Mouse (Mus musculus) kidney, postnatal 4 days (tissue): ENCODE data around the gene Epb42.
"Not testable (repeated sequence)": the region's sequence is repeated elsewhere in the genome, so short reads cannot be mapped to it uniquely, and the experiment has no call there.

Experiments
- DNase-seq, 2 experiments: peaks; one replicate each; pipeline ENCODE4 v3.0.0; 2021; ENCODE audit warnings: mixed read lengths in 2 of 2

Gene Epb42

DNA sequence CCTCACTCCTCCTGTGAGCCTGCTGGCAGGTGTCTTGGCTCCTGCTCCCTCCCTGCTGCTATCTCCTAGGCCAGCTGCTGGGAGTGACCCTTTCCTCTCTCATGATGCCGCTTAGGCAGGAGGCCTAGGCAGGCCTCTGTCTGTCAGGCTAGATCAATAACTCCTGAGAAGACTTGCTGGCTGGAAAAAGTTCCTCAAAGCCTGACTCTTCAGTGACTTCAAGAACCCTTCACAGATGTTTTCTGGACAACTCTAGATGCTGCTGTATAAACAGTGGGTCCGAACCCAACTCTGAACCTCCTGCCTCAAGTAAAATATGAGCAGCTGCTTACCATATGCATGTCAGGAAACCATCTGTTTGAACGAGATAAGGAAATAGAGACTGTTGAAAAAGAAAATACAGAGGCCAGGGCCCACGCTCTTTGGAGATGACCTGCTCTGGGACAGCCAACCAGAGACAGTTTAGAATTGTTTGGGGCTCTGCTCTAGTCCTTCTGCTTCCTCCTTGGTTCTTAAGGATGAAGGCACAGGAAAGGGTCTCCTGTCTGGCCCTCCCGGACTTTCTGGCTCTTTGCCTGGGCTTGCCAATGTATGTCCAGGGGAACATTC, at the start of gene Epb42:
Epb42 (minus strand) TSS at position 340 of the 609 bp plus-strand sequence.
- DNase-seq, result no peak

DNA sequence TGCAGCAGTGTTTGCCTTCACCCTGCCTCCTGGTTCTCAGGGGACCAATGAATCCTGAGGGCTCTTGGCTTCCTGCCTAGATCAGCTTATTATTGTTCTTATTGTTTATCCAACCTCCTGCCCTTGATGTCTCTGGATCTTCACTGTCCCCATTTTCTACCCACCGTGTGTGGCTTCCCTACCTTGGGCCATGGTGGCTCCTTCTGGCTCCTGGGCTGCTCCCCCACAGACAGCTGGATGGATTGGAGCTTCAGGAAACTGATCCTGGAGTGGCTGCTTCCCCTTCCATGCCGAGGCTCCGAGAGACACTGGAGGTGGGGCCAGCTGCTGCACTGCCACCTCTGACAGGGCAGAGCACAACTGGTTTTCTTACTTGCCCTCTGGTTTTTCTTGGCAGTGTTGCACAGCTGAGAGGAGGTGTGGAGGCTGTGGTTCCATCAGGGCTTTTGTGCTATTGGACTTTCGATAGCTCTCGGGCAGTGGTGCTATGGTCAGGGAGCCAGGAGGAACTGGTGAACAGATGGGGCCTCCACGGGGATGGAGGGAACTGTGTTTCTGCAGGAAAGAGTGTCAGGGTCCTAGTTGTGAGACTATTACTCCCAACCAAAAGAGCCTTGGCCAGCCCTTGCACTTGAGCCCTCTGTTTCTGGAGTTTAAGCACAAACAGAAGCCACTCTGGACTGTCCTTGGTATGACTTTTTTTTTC, 48.8 kb upstream of the Epb42 start, which contains the start of gene Tgm5:
Tgm5 (minus strand) TSS at position 362 of the 706 bp plus-strand sequence.
- peak; percentile 22 to 38 for DNase-seq

DNA sequence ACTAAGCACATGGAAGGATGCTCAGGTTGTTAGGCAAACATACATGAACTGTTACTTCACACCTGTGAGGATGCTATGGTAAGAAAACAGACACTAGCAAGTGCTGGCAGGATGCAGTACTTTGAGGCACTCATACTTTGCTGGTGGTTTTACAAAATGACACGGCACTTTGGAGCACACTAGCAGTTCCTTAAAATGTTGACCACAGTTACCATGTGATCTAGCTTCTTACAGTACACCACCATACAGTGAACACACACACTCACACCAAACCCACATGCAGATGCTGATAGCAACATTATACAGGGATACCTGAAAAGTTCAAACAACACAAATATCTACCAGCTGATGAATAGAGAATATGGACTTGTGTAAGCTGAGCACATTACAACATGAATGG, 45.8 kb upstream of the Epb42 start:
- DNase-seq, result no peak

DNA sequence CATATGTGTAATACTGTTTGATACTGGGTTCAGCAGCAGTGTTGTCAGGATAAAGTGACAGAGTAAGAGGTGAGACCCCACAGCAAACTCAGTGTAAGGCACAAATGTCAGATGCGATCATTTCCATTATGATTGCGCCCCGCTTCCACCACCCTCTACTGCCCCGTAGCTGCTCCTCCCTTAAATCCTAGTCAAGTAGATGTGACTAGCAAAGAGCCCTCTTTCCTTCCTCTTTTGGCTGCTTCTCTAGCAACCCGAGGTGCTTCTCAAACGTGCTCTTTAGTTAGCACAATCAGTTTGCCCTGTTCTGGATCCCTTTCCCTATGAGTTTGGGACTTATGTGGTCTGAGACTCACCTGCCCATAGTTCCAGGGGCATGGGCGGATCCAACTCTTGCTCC, 37.9 kb upstream of the Epb42 start:
- DNase-seq, result no peak

DNA sequence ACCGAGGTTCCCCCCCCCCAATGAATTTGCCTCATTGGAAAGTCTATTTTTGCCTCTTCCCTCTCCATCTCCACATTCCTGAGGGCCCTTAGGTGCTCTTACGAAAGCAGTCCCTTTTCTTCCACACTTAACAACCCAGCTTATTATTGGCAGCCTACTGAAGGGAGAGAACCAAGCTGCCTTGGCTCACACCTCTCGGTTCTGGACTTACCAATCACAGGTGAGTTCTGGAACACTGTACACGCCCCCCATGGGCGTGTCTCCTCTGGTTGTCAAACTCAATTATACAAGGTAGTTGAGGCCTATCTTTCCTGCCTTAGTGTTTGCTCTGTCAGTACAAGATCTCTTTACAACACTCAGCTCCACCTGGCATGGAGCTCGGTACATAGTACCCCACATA, 35.0 kb upstream of the Epb42 start:
- no peak for DNase-seq

GRCm38 (mm10) chr2:121069506-121069905, 32.6 kb upstream of the Epb42 start:
- no peak for DNase-seq

DNA sequence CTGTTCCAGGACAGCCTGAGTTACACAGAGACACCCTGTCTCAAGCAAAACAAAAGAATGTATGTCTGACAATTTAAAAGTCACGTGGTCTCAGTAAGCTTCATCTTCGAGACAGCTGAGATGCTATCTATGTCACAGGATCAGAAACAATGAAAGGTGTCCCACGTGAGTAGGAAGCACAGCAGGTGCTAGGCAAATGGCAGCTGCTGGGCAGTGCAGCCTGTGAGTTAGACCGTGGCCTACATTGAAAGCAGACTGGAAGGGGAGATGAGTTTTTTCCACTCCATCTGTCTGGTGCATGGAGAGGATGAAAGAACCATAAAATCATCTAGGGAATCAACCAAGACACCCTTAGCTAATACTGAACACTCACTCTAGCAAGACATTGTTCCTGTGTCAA, 30.2 kb upstream of the Epb42 start:
- no peak for DNase-seq

- no peak for DNase-seq
Measured at GRCm38 (mm10) chr2:121061315-121061714, 24.4 kb upstream of the Epb42 start.

DNA sequence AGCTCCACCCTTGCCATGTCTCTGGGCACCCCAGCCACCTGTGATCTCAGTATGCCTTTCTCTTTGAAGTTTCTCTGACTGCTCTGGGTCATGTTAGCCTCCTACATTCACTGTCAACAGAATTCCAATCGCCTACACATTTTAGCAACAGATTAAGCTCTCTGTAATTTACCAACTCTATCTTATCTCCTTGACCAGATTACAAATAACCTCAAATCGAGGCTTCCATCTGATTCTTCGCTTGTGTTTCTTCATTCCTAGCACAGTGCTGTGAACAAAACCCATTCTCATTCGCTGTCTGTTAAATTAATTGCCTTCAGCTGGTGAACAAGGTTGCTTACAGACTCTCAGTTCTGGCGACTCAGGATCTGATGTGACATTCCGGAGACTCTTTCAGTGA, 21.1 kb upstream of the Epb42 start:
- DNase-seq, result no peak

- no peak for DNase-seq
Measured at GRCm38 (mm10) chr2:121055915-121056314, 19.0 kb upstream of the Epb42 start.

DNA sequence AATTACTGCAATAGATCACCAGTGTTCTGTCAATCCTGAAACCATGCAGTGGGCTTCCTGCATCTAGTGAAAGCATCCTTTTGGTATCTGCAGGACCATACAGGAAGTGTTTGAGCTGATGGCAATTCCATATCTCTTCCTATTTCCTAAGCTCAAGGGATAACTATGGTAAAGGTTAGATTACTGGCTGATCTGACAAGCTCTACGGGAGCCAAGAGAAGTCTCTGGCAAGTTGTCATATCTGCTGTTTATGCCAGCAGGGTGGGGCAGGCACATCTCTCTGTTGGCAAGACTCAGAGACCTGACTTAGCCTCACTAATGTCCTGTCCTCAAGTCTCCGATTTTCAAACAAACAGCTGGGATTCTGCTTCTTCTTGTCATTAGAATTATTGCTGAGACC, 17.2 kb upstream of the Epb42 start:
- DNase-seq, result no peak

GRCm38 (mm10) chr2:121052176-121052575, 15.3 kb upstream of the Epb42 start:
- DNase-seq, result no peak

GRCm38 (mm10) chr2:121045653-121046052, 8.8 kb upstream of the Epb42 start:
- DNase-seq, result no peak

GRCm38 (mm10) chr2:121041098-121041497, 4.2 kb upstream of the Epb42 start:
- peak; percentile 56 to 63 for DNase-seq

GRCm38 (mm10) chr2:121039382-121039781, 2.5 kb upstream of the Epb42 start:
- DNase-seq, result no peak

- not testable (repeated sequence) for DNase-seq
Measured at GRCm38 (mm10) chr2:121038851-121039250, 2.0 kb upstream of the Epb42 start.

GRCm38 (mm10) chr2:121022918-121023317, 14.0 kb downstream of the Epb42 start:
- peak in 1 of 2 experiments; percentile 10 for DNase-seq

- no peak for DNase-seq
Measured at GRCm38 (mm10) chr2:121017151-121017550, 19.7 kb downstream of the Epb42 start.

DNA sequence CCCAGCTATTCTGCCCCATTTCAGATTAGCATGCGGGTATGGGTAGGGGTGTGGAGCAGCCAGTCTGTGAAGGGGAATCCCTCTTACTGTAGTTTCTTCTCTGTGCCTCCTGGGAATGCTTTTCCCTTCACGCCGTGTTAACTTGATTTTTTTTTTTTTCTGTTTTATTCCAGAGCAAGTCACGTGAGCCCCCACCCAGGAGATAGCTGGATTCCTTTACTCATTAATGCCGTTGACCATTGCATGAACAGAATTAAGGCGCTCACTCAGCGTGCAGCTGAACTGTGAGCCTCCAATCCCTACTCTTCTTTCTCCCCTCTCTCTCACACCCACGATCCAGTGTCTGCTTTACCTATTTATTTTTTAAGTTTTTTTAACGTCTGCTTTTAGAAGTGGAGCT, 20.6 kb downstream of the Epb42 start:
- peak; percentile 40 to 62 for DNase-seq

- no peak for DNase-seq
Measured at GRCm38 (mm10) chr2:121015507-121015906, 21.4 kb downstream of the Epb42 start.

DNA sequence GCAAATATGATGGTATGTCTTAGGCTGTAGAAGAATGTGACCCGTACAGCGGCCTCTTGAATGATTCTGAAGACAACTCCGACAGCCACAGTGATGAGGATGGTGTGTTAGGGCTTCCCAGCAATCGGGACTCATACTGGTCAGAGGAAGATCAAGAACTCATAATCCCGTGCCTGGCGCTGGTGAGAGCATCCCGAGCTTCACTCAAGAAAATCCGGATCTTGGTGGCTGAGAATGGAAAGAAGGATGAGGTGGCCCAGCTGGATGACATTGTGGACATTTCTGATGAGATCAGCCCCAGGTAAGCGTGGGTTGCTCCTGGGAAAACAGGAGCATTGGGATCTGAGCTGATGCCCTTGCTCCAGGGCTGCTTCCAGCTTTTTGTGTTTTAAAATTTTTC, 24.2 kb downstream of the Epb42 start:
- DNase-seq, result no peak

DNA sequence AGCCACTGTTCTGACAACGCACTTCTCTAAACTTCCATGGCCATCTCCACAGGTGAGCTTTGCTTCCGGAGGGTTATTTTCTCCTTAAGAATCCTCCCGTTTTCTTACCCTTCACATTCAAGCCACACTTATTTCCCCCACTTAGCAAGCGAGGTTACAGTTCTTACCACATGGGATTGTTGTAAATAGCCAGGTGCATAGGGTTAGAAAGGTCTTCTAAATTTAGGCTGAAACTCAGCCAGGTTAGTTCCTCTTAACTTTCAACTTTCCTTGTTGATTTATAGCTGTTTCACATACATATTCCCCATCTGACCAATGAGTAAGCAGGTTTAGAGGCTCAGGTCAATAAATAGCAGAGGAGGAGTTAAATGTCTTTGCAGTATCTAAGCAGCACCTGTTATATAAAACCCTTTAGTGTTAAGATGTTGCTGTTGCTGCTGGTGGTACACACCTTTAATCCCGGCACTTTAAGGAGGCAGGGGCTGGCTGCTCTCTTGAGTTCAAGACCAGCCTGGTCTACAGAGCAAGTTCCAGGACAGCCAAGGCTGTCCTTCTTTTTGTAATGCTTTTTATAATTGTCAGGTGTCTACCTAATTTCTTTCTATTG, 27.7 kb downstream of the Epb42 start:
- DNase-seq, result no peak

DNA sequence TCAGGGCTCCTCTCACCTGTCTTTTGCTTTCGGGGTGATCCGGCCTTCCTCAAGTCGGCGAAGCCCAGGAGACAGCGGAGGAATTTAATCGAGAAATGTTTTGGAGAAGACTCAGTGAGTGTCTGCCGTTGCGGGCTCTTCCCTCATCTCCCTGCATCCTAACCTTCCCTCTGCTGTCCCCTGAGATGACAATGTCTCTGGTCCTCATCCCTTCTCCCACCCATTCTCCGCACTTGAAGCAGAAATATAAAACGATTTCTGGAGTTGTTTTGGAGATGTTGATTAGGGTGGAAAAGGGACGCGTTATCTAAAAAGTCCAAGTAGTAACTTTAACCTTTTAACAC, 28.2 kb downstream of the Epb42 start:
- DNase-seq, result no peak

- DNase-seq, result peak; percentile 96 to 97
Measured at GRCm38 (mm10) chr2:121007925-121008663, 28.8 kb downstream of the Epb42 start, which contains the start of gene Ccndbp1. Gene Ccndbp1, plus strand, starts transcription at chr2:121008403.
